Mouse (Mus musculus) heart, embryonic 12.5 days (tissue): ENCODE results near the gene Gpr19. TPM values are rescaled to one million over a fixed set of nuclear protein-coding genes. Genes with fewer than 3 reads are reported as not detected.

Experiments used
- ATAC-seq: fragments of 200-750 bp; cut with Nextera tagmentation; 2 replicates; pipeline ENCODE4 v1.8.0; 2017; ENCODE audit warnings: moderate TSS enrichment, moderate library complexity; ENCODE audit not compliant: insufficient number of reproducible peaks, low FRiP score
- H3K27ac ChIP-seq: fragments of 300-500 bp; sonication (generic); 2 replicates; pipeline ENCODE4 v1.5.1; 2016; ENCODE audit warnings: mild to moderate bottlenecking, moderate library complexity; ENCODE audit not compliant: poor library complexity, severe bottlenecking
- H3K27me3 ChIP-seq: fragments of 300-500 bp; sonication (generic); replicated peaks from 2 replicates; pipeline ENCODE4 v1.6.1; 2016; ENCODE audit warnings: mild to moderate bottlenecking, moderate library complexity
- H3K36me3 ChIP-seq: fragments of 300-500 bp; sonication (generic); 2 replicates; pipeline ENCODE4 v1.6.1; 2016; ENCODE audit warnings: mild to moderate bottlenecking, moderate library complexity
- H3K4me1 ChIP-seq: fragments of 300-500 bp; sonication (generic); replicated peaks from 2 replicates; pipeline ENCODE4 v1.6.1; 2016; ENCODE audit warnings: mild to moderate bottlenecking
- H3K4me2 ChIP-seq: fragments of 300-500 bp; sonication (generic); 2 replicates; pipeline ENCODE4 v1.6.1; 2016; ENCODE audit warnings: mild to moderate bottlenecking, moderate library complexity
- H3K4me3 ChIP-seq: fragments of 300-500 bp; sonication (generic); 2 replicates; pipeline ENCODE4 v1.5.1; 2016; ENCODE audit warnings: mild to moderate bottlenecking
- H3K9ac ChIP-seq: fragments of 300-500 bp; sonication (generic); 2 replicates; pipeline ENCODE4 v1.6.1; 2016; ENCODE audit warnings: mild to moderate bottlenecking, moderate library complexity
- H3K9me3 ChIP-seq: fragments of 300-500 bp; sonication (generic); replicated peaks from 2 replicates; pipeline ENCODE4 v1.6.1; 2016; ENCODE audit warnings: mild to moderate bottlenecking, moderate library complexity
- WGBS: fragments of 180-500 bp; shearing (Covaris S2); methylation state at CpG from one replicate; pipeline ENCODE4 v1.1.7; 2016; 5-methylcytosine and 5-hydroxymethylcytosine counted together
- polyA plus RNA-seq: library from polyadenylated mRNA; unstranded; fragments of >200 nt; fragmentation: Nextera tagmentation; extraction: Ambion mirVana; gene quantifications from 2 replicates; pipeline ENCODE4 v1.2.1, GENCODE M21; 2016

Gpr19 gene
- polyA plus RNA-seq, 1 experiment from 2014 or later, result 9.0 TPM

GRCm38 (mm10) chr6:134903891-134904884 is 5.8 kb upstream of the Gpr19 start:
- no peaks in the 10 kb centered on the region for H3K27me3 ChIP-seq
- 82% methylated on average over 10 of the region's 10 CpGs for WGBS
- no peak overlapping the region for H3K9ac ChIP-seq
- H3K4me2 ChIP-seq, result no peak overlapping the region
- no peak overlapping the region for H3K27ac ChIP-seq
- H3K36me3 ChIP-seq, result no peaks in the 10 kb centered on the region
- H3K4me3 ChIP-seq, result no peak overlapping the region
- H3K4me1 ChIP-seq, result no peaks in the 10 kb centered on the region
- peak; percentile 65; the same call in 1 of the 2 replicates for ATAC-seq
- no peaks in the 10 kb centered on the region for H3K9me3 ChIP-seq

- H3K9me3 ChIP-seq, result no peaks in the 10 kb centered on the region
- H3K27ac ChIP-seq, result no peak overlapping the region
- no peaks in the 10 kb centered on the region for H3K36me3 ChIP-seq
- no peak overlapping the region for H3K4me2 ChIP-seq
- 84% methylated on average over 4 of the region's 4 CpGs for WGBS
- ATAC-seq, result no peak
- H3K27me3 ChIP-seq, result no peaks in the 10 kb centered on the region
- no peaks in the 10 kb centered on the region for H3K4me1 ChIP-seq
- no peak overlapping the region for H3K9ac ChIP-seq
- no peak overlapping the region for H3K4me3 ChIP-seq
These were observed 5.0 kb upstream of the Gpr19 start for GRCm38 (mm10) chr6:134903368-134903767.

GRCm38 (mm10) chr6:134897443-134898094 is 809 bp downstream of the Gpr19 start:
- peaks cover 7% of the 10 kb centered on the region; the same call in 1 of the 2 replicates for H3K4me1 ChIP-seq
- H3K9ac ChIP-seq, result peak overlapping the region; percentile 82
- H3K27ac ChIP-seq, result peak overlapping the region; percentile 100
- ATAC-seq, result peak; percentile 94
- H3K9me3 ChIP-seq, result no peaks in the 10 kb centered on the region
- H3K4me3 ChIP-seq, result peak overlapping the region; percentile 58
- 0 out of 2 replicates have a peak, but pooled peaks cover 2% of the 10 kb centered on the region for H3K36me3 ChIP-seq
- under 1% methylated on average over 38 of the region's 38 CpGs for WGBS
- no peaks in the 10 kb centered on the region for H3K27me3 ChIP-seq
- H3K4me2 ChIP-seq, result peak overlapping the region; percentile 78

GRCm38 (mm10) chr6:134896570-134897436 is 1.6 kb downstream of the Gpr19 start:
- no peak overlapping the region for H3K27ac ChIP-seq

GRCm38 (mm10) chr6:134890436-134890835 is 7.9 kb downstream of the Gpr19 start:
- no peak overlapping the region for H3K9ac ChIP-seq
- 70% methylated on average over 7 of the region's 7 CpGs for WGBS
- no peak overlapping the region for H3K4me3 ChIP-seq
- H3K9me3 ChIP-seq, result no peaks in the 10 kb centered on the region
- H3K4me2 ChIP-seq, result no peak overlapping the region
- H3K27ac ChIP-seq, result no peak overlapping the region
- no peaks in the 10 kb centered on the region for H3K27me3 ChIP-seq
- 0 out of 2 replicates have a peak, but pooled peaks cover 2% of the 10 kb centered on the region for H3K36me3 ChIP-seq
- peaks cover 16% of the 10 kb centered on the region for H3K4me1 ChIP-seq
- no peak for ATAC-seq

More at GRCm38 (mm10) chr6:134896570-134897436, 1.6 kb downstream of the Gpr19 start:
- H3K36me3 ChIP-seq, result 0 out of 2 replicates have a peak, but pooled peaks cover 2% of the 10 kb centered on the region
- H3K4me3 ChIP-seq, result peak overlapping the region; percentile 58
- H3K4me2 ChIP-seq, result peak overlapping the region; percentile 78
- no peak for ATAC-seq
- H3K9ac ChIP-seq, result peak overlapping the region; percentile 82
- WGBS, result 51% methylated on average over 15 of the region's 15 CpGs
- no peaks in the 10 kb centered on the region for H3K9me3 ChIP-seq
- peaks cover 7% of the 10 kb centered on the region; the same call in 1 of the 2 replicates for H3K4me1 ChIP-seq
- H3K27me3 ChIP-seq, result no peaks in the 10 kb centered on the region

- H3K4me1 ChIP-seq, result peaks cover 16% of the 10 kb centered on the region
- 66% methylated on average over 1 of the region's 1 CpGs for WGBS
- no peak overlapping the region for H3K4me3 ChIP-seq
- H3K4me2 ChIP-seq, result no peak overlapping the region
- H3K27me3 ChIP-seq, result no peaks in the 10 kb centered on the region
- H3K9ac ChIP-seq, result no peak overlapping the region
- no peak for ATAC-seq
- H3K9me3 ChIP-seq, result no peaks in the 10 kb centered on the region
- H3K27ac ChIP-seq, result no peak overlapping the region
- H3K36me3 ChIP-seq, result 0 out of 2 replicates have a peak, but pooled peaks cover 2% of the 10 kb centered on the region
These were observed 8.6 kb downstream of the Gpr19 start for GRCm38 (mm10) chr6:134889763-134890162.

- Histone ChIP-seq H3K4me2 (no peak overlapping the region), H3K36me3 (0 out of 2 replicates have a peak, but pooled peaks cover 2% of the 10 kb centered on the region), H3K9ac (no peak overlapping the region), H3K4me3 (no peak overlapping the region), H3K4me1 (peaks cover 16% of the 10 kb centered on the region), H3K27ac (no peak overlapping the region), H3K9me3 (no peaks in the 10 kb centered on the region), H3K27me3 (no peaks in the 10 kb centered on the region)
- ATAC-seq, result 0 out of 2 replicates have a peak, but pooled peaks have one; percentile 29
- 8% methylated on average over 4 of the region's 4 CpGs for WGBS
These were observed 9.8 kb downstream of the Gpr19 start for GRCm38 (mm10) chr6:134888563-134889017.

- H3K27ac ChIP-seq, result no peak overlapping the region
- H3K27me3 ChIP-seq, result no peaks in the 10 kb centered on the region
- no peaks in the 10 kb centered on the region for H3K9me3 ChIP-seq
- peak; percentile 51; the same call in 1 of the 2 replicates for ATAC-seq
- WGBS, result 3% methylated on average over 10 of the region's 10 CpGs
- H3K4me2 ChIP-seq, result peak overlapping the region; percentile 61
- H3K4me1 ChIP-seq, result peaks cover 16% of the 10 kb centered on the region
- peak overlapping the region; percentile 34 for H3K4me3 ChIP-seq
- H3K36me3 ChIP-seq, result no peaks in the 10 kb centered on the region
- no peak overlapping the region for H3K9ac ChIP-seq
These were observed 10.5 kb downstream of the Gpr19 start for GRCm38 (mm10) chr6:134887711-134888449.

GRCm38 (mm10) chr6:134887008-134887407 is 11.4 kb downstream of the Gpr19 start:
- Histone ChIP-seq H3K27me3 (no peaks in the 10 kb centered on the region), H3K9me3 (no peaks in the 10 kb centered on the region), H3K4me1 (peaks cover 16% of the 10 kb centered on the region), H3K36me3 (no peaks in the 10 kb centered on the region; the same call in 1 of the 2 replicates), H3K9ac (no peak overlapping the region), H3K27ac (no peak overlapping the region), H3K4me2 (peak overlapping the region; percentile 21), H3K4me3 (no peak overlapping the region)
- no peak for ATAC-seq
- 47% methylated on average over 5 of the region's 5 CpGs for WGBS

- Histone ChIP-seq H3K9me3 (no peaks in the 10 kb centered on the region), H3K4me1 (peaks cover 16% of the 10 kb centered on the region), H3K27me3 (no peaks in the 10 kb centered on the region), H3K36me3 (no peaks in the 10 kb centered on the region; the same call in 1 of the 2 replicates), H3K4me3 (no peak overlapping the region), H3K9ac (no peak overlapping the region), H3K27ac (no peak overlapping the region), H3K4me2 (peak overlapping the region; percentile 21; the same call in 1 of the 2 replicates)
- no peak for ATAC-seq
- WGBS, result 73% methylated on average over 8 of the region's 8 CpGs
These were observed 11.9 kb downstream of the Gpr19 start for GRCm38 (mm10) chr6:134886475-134886874.
